ENCODE assay signal across 10 mouse cellular contexts in the genomic region with DNA sequence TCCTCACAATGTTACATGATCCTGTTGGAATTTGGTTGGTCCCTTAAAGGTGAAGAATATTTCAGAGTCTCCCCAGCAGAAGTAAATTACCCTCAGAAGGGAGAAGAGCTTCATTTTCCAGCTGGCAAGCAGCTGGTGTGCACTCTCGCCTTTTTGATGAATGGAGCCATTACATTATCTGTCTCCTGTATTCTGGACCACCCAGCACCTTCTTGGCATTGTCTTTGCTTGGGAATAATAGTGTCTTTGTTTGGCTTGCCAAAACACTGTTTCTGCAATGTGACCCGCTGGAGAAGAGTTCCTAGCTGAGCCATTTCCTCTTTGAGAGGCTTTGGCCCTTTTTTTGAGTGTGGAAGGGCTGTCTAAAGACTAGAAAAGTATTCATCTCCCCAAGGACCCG.
DNase-seq lines count a peak whose midpoint lies in the region; ATAC-seq lines count a peak whose summit lies in the region.
"Had no signal": no experiment of that assay in that cellular context is flagged by ENCODE, and none has a peak within 500 bp of the region (broad histone marks: within the 10 kb centered on the region; RNA-seq: fewer than 3 reads in every experiment).

No protein-coding gene starts in this region.

- H3K27me3 ChIP-seq in embryonic facial prominence, embryonic 14.5 days (replicated peaks; ENCODE audit: control insufficient read depth, insufficient read depth, low read length): no peaks in the 10 kb centered on the region
- H3K27me3 ChIP-seq: forebrain, embryonic 12.5 days had no signal

- H3K27ac ChIP-seq in embryonic facial prominence, embryonic 14.5 days (replicated peaks; ENCODE audit: low read depth, low read length): no peak overlapping the region
- H3K27ac ChIP-seq: forebrain, embryonic 12.5 days had no signal

- peak; percentile 7 for DNase-seq in adrenal gland, postnatal 10 days
- DNase-seq in adrenal gland, postnatal 14 days: no peak
- peak; percentile 10 for DNase-seq in left cerebral cortex, adult 11 months (ENCODE audit: low spot score)
- DNase-seq in left cerebral cortex, adult 18-20 months (ENCODE audit: low spot score in 2 of 2): no peak
- DNase-seq in embryonic facial prominence, embryonic 14.5 days (ENCODE audit: low spot score): peak; percentile 80
- peak; percentile 6 to 21 for DNase-seq in layer of hippocampus, postnatal 10 days (ENCODE audit: low spot score in 2 of 2)
- no peak for DNase-seq in right cerebral cortex, adult 18-20 months
- no peak for DNase-seq in thymus, postnatal 36 days

- H3K4me1 ChIP-seq in embryonic facial prominence, embryonic 14.5 days (ENCODE audit: control insufficient read depth, insufficient read depth, low read length): peaks cover 4% of the 10 kb centered on the region

- no peaks in the 10 kb centered on the region for H3K9me3 ChIP-seq in embryonic facial prominence, embryonic 14.5 days (ENCODE audit: control insufficient read depth, low read length)
- H3K9me3 ChIP-seq: forebrain, embryonic 12.5 days had no signal

- 29% methylated on average over 3 of the region's 3 CpGs for WGBS in embryonic facial prominence, embryonic 14.5 days

- peak; percentile 26; the same call in 1 of the 2 replicates for ATAC-seq in embryonic facial prominence, embryonic 14.5 days (ENCODE audit: low read depth)

- no peaks in the 10 kb centered on the region for H3K36me3 ChIP-seq in embryonic facial prominence, embryonic 14.5 days (ENCODE audit: control insufficient read depth, insufficient read depth, low read length)
- H3K36me3 ChIP-seq: forebrain, embryonic 12.5 days had no signal

- H3K9ac ChIP-seq in embryonic facial prominence, embryonic 14.5 days (ENCODE audit: low read depth, low read length): no peak overlapping the region
- H3K9ac ChIP-seq: forebrain, embryonic 12.5 days had no signal

- no peak overlapping the region for H3K4me2 ChIP-seq in embryonic facial prominence, embryonic 14.5 days (ENCODE audit: low read depth, low read length)
- H3K4me2 ChIP-seq: forebrain, embryonic 12.5 days had no signal

- H3K4me3 ChIP-seq in embryonic facial prominence, embryonic 14.5 days (ENCODE audit: low read depth, low read length): no peak overlapping the region
- H3K4me3 ChIP-seq: forebrain, embryonic 12.5 days; myocyte had no signal

Comparison
In these comparisons a context has a peak if more than half of its experiments do, and no peak if none do; other contexts are left out.
1. DNase-seq: peak in adrenal gland, postnatal 10 days (single experiment), left cerebral cortex, adult 11 months (single experiment), embryonic facial prominence, embryonic 14.5 days (single experiment) and layer of hippocampus, postnatal 10 days (2 of 2); none in adrenal gland, postnatal 14 days (single experiment), left cerebral cortex, adult 18-20 months (0 of 2), right cerebral cortex, adult 18-20 months (single experiment) and thymus, postnatal 36 days (0 of 2).